Mouse (Mus musculus) intestine, embryonic 16.5 days (tissue): ENCODE measurements around the gene Iqgap1. TPM values are rescaled to one million over a fixed set of nuclear protein-coding genes. Genes with fewer than 3 reads are reported as not detected.

Experiments used
- ATAC-seq: fragments of 200-750 bp; cut with Nextera tagmentation; 2 replicates; pipeline ENCODE4 v1.8.0; 2017; ENCODE audit warnings: moderate TSS enrichment, moderate library complexity
- H3K27ac ChIP-seq: fragments of 300-500 bp; sonication (generic); 2 replicates; pipeline ENCODE4 v1.5.1; 2014; ENCODE audit warnings: mild to moderate bottlenecking, low read length
- H3K27me3 ChIP-seq: fragments of 300-500 bp; sonication (generic); replicated peaks from 2 replicates; pipeline ENCODE4 v1.6.1; 2014; ENCODE audit warnings: low read length, control low read depth, mixed read lengths; ENCODE audit not compliant: control insufficient read depth, insufficient read depth
- H3K36me3 ChIP-seq: fragments of 300-500 bp; sonication (generic); 2 replicates; pipeline ENCODE4 v1.6.1; 2014; ENCODE audit warnings: low read length, control low read depth; ENCODE audit not compliant: control insufficient read depth, insufficient read depth
- H3K4me1 ChIP-seq: fragments of 300-500 bp; sonication (generic); 2 replicates; pipeline ENCODE4 v1.6.1; 2014; ENCODE audit warnings: low read length, control low read depth, mixed read lengths; ENCODE audit not compliant: control insufficient read depth, insufficient read depth
- H3K4me2 ChIP-seq: fragments of 300-500 bp; sonication (generic); 2 replicates; pipeline ENCODE4 v1.6.1; 2014; ENCODE audit warnings: low read depth, low read length, control low read depth
- H3K4me3 ChIP-seq: fragments of 300-500 bp; sonication (generic); 2 replicates; pipeline ENCODE4 v1.5.1; 2014; ENCODE audit warnings: mild to moderate bottlenecking, low read length
- H3K9ac ChIP-seq: fragments of 300-500 bp; sonication (generic); 2 replicates; pipeline ENCODE4 v1.6.1; 2014; ENCODE audit warnings: low read depth, low read length
- H3K9me3 ChIP-seq: fragments of 300-500 bp; sonication (generic); 2 replicates; pipeline ENCODE4 v1.6.1; 2016; ENCODE audit warnings: low read length, control low read depth; ENCODE audit not compliant: control insufficient read depth
- WGBS: fragments of 180-500 bp; shearing (Covaris S2); extraction: QIAGEN DNeasy Blood & Tissue Kit; methylation state at CpG from one replicate; pipeline ENCODE4 v1.1.7; 2014; 5-methylcytosine and 5-hydroxymethylcytosine counted together
- polyA plus RNA-seq: library from polyadenylated mRNA; unstranded; fragments of >200 nt; fragmentation: Nextera tagmentation; extraction: Ambion mirVana; gene quantifications from 2 replicates; pipeline ENCODE4 v1.2.1, GENCODE M21; 2015

Gene Iqgap1
- polyA plus RNA-seq, 1 experiment from 2014 or later: 64.3 TPM

- Histone ChIP-seq H3K4me1 (peaks cover 6% of the 10 kb centered on the region; the same call in 1 of the 2 replicates), H3K9ac (no peak overlapping the region)
- no peak for ATAC-seq
Observed at GRCm38 (mm10) chr7:80846709-80847108, 20.9 kb upstream of the Iqgap1 start.

GRCm38 (mm10) chr7:80846280-80846678, 20.5 kb upstream of the Iqgap1 start:
- no peak for ATAC-seq
- peaks cover 5% of the 10 kb centered on the region for H3K9me3 ChIP-seq
- peaks cover 6% of the 10 kb centered on the region; the same call in 1 of the 2 replicates for H3K4me1 ChIP-seq
- no peaks in the 10 kb centered on the region for H3K36me3 ChIP-seq
- no peaks in the 10 kb centered on the region for H3K27me3 ChIP-seq
- H3K4me3 ChIP-seq: no peak overlapping the region
- no peak overlapping the region for H3K4me2 ChIP-seq
- no peak overlapping the region for H3K27ac ChIP-seq
- 83% methylated on average over 10 of the region's 10 CpGs for WGBS
- H3K9ac ChIP-seq: no peak overlapping the region

More at GRCm38 (mm10) chr7:80846709-80847108, 20.9 kb upstream of the Iqgap1 start:
- 80% methylated on average over 5 of the region's 5 CpGs for WGBS
- no peak overlapping the region for H3K27ac ChIP-seq
- H3K36me3 ChIP-seq: no peaks in the 10 kb centered on the region
- no peak overlapping the region for H3K4me2 ChIP-seq
- no peak overlapping the region for H3K4me3 ChIP-seq
- H3K27me3 ChIP-seq: no peaks in the 10 kb centered on the region
- peaks cover 5% of the 10 kb centered on the region for H3K9me3 ChIP-seq

- Histone ChIP-seq H3K4me1 (peaks cover 7% of the 10 kb centered on the region), H3K27ac (no peak overlapping the region), H3K4me3 (no peak overlapping the region), H3K9ac (no peak overlapping the region), H3K27me3 (no peaks in the 10 kb centered on the region), H3K36me3 (no peaks in the 10 kb centered on the region), H3K9me3 (peaks cover 5% of the 10 kb centered on the region), H3K4me2 (no peak overlapping the region)
- 0 out of 2 replicates have a peak, but pooled peaks have one; percentile 14 for ATAC-seq
- 69% methylated on average over 15 of the region's 15 CpGs for WGBS
Observed at GRCm38 (mm10) chr7:80845621-80846279, 20.0 kb upstream of the Iqgap1 start.

GRCm38 (mm10) chr7:80844691-80845090, 18.9 kb upstream of the Iqgap1 start:
- Histone ChIP-seq H3K9me3 (peaks cover 5% of the 10 kb centered on the region), H3K4me3 (no peak overlapping the region), H3K27me3 (no peaks in the 10 kb centered on the region), H3K36me3 (no peaks in the 10 kb centered on the region), H3K27ac (no peak overlapping the region), H3K4me2 (no peak overlapping the region), H3K4me1 (peaks cover 13% of the 10 kb centered on the region), H3K9ac (no peak overlapping the region)
- 96% methylated on average over 12 of the region's 12 CpGs for WGBS
- no peak for ATAC-seq

- Histone ChIP-seq H3K27me3 (no peaks in the 10 kb centered on the region), H3K36me3 (no peaks in the 10 kb centered on the region), H3K4me2 (no peak overlapping the region), H3K4me1 (peaks cover 10% of the 10 kb centered on the region), H3K9me3 (peaks cover 5% of the 10 kb centered on the region), H3K27ac (no peak overlapping the region), H3K9ac (no peak overlapping the region), H3K4me3 (no peak overlapping the region)
- 92% methylated on average over 8 of the region's 8 CpGs for WGBS
- no peak for ATAC-seq
Observed at GRCm38 (mm10) chr7:80843910-80844640, 18.3 kb upstream of the Iqgap1 start.

- Histone ChIP-seq H3K4me3 (no peak overlapping the region), H3K4me2 (no peak overlapping the region), H3K4me1 (peaks cover 12% of the 10 kb centered on the region), H3K9ac (no peak overlapping the region), H3K27ac (no peak overlapping the region), H3K36me3 (no peaks in the 10 kb centered on the region), H3K9me3 (peaks cover 5% of the 10 kb centered on the region), H3K27me3 (no peaks in the 10 kb centered on the region)
- 81% methylated on average over 1 of the region's 1 CpGs for WGBS
- ATAC-seq: no peak
Observed at GRCm38 (mm10) chr7:80843176-80843575, 17.4 kb upstream of the Iqgap1 start.

- peak; percentile 67 for ATAC-seq
- Histone ChIP-seq H3K4me3 (no peak overlapping the region), H3K27me3 (no peaks in the 10 kb centered on the region), H3K4me1 (peaks cover 13% of the 10 kb centered on the region), H3K9ac (no peak overlapping the region), H3K36me3 (no peaks in the 10 kb centered on the region), H3K4me2 (no peak overlapping the region), H3K9me3 (peaks cover 5% of the 10 kb centered on the region), H3K27ac (no peak overlapping the region; the same call in 1 of the 2 replicates)
- WGBS: 57% methylated on average over 5 of the region's 5 CpGs
Observed at GRCm38 (mm10) chr7:80842132-80842531, 16.4 kb upstream of the Iqgap1 start.

- H3K4me1 ChIP-seq: peaks cover 11% of the 10 kb centered on the region
- ATAC-seq: no peak
- H3K9ac ChIP-seq: no peak overlapping the region
- H3K27me3 ChIP-seq: no peaks in the 10 kb centered on the region
- WGBS: 56% methylated on average over 4 of the region's 4 CpGs
- H3K9me3 ChIP-seq: peaks cover 5% of the 10 kb centered on the region
- H3K36me3 ChIP-seq: no peaks in the 10 kb centered on the region
- no peak overlapping the region for H3K27ac ChIP-seq
- no peak overlapping the region for H3K4me2 ChIP-seq
- no peak overlapping the region for H3K4me3 ChIP-seq
Observed at GRCm38 (mm10) chr7:80840937-80841336, 15.2 kb upstream of the Iqgap1 start.

GRCm38 (mm10) chr7:80840241-80840640, 14.5 kb upstream of the Iqgap1 start:
- Histone ChIP-seq H3K4me3 (no peak overlapping the region), H3K9me3 (peaks cover 5% of the 10 kb centered on the region), H3K36me3 (no peaks in the 10 kb centered on the region), H3K4me1 (peaks cover 10% of the 10 kb centered on the region), H3K27me3 (no peaks in the 10 kb centered on the region), H3K27ac (0 out of 2 replicates have a peak overlapping the region, but pooled peaks have one; percentile 67), H3K9ac (no peak overlapping the region), H3K4me2 (no peak overlapping the region)
- WGBS: 43% methylated on average over 1 of the region's 1 CpGs
- 0 out of 2 replicates have a peak, but pooled peaks have one; percentile 39 for ATAC-seq
